ENCODE assay signal across 1 mouse cellular context in the genomic region with DNA sequence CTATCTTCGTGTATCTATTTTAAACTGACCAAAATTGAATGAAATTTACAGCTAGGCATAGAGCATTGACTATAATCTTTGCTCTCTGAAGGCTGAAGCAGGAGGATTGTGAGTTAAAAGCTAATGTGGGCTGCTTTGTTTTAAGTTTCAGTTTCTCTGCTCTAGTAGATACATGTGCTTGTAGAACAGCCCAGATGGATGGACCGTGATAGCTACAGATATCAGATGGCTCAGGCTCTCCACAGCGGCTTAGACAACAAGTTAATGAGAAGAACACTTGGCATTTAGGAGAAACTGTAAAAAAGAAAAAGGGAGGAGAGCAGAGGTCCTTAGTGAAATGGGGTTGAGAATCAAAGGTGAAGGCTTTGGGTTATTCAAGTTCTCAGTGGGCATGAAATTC.
TF ChIP-seq lines count a peak whose summit lies in the region.

No protein-coding gene starts in this region.

TF ChIP-seq in CH12.LX, 34 proteins besides CTCF, POLR2A, EP300 and RAD21:
- TF ChIP-seq MAFK (IDR thresholded peaks at IDR 0.05; ENCODE audit: insufficient replicate concordance, low read length) (no peak), PAX5 (IDR thresholded peaks at IDR 0.05; ENCODE audit: low read length) (no peak), E2F4 (IDR thresholded peaks at IDR 0.05; ENCODE audit: insufficient replicate concordance, low read depth, low read length) (no peak), UBTF (IDR thresholded peaks at IDR 0.05; ENCODE audit: low read depth, low read length) (no peak), ZNF384 (IDR thresholded peaks at IDR 0.05; ENCODE audit: low read depth, low read length) (no peak), ELF1 (IDR thresholded peaks at IDR 0.05; ENCODE audit: low read depth, low read length) (no peak), MEF2A (IDR thresholded peaks at IDR 0.05; ENCODE audit: borderline replicate concordance, low read depth, low read length) (no peak), JUN (IDR thresholded peaks at IDR 0.05; ENCODE audit: insufficient read depth, low read depth, low read length) (no peak)
